Mouse (Mus musculus): ENCODE data around the gene Lim2. TPM values are rescaled to one million over a fixed set of nuclear protein-coding genes. Genes with fewer than 3 reads are reported as not detected.

Gene Lim2
- total and polyA plus RNA-seq, 3 experiments = not detected

DNA sequence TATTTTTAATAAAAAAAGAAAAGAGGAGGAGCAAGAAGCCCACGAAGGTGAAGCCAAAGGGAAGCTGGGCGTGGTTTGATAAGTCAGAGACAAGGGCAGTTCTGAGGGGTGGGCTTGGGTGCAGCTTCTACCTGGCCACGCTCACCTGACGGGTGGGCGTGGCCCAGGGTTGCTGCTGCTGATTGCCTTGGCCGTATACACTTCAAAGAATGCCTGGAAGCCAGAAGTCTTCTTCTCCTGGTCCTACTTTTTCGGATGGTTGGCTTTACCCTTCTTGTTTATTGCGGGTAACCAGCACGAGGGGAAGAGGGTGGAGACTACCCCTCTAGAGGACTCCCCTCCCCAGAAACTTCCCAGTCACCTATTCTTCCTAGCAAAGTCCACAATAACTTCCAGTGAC lies 15.2 kb downstream of the Lim2 start:
- peak overlapping the region; percentile 67; the same call in 1 of the 2 replicates for H3K27ac ChIP-seq (ENCODE audit: control insufficient read depth, low read depth, low read length)
- H3K27me3 ChIP-seq (ENCODE audit: control insufficient read depth in 1 of 2, insufficient read depth in 2 of 2, low read length in 2 of 2) = no peaks in the 10 kb centered on the region
- H3K4me1 ChIP-seq (ENCODE audit: control insufficient read depth in 1 of 2, insufficient read depth in 2 of 2, low read length in 2 of 2) = peaks cover 2 to 36% of the 10 kb centered on the region in 2 experiments; a peak in 2 of 4 replicates
- H3K79me2 ChIP-seq (ENCODE audit: control insufficient read depth, insufficient read depth, low read length, poor library complexity) = peaks cover 24% of the 10 kb centered on the region
- no peaks in the 10 kb centered on the region for H3K9me3 ChIP-seq (replicated peaks; ENCODE audit: insufficient read depth, low read length)
- no peak for DNase-seq (ENCODE audit: low read depth, low spot score)
- peak overlapping the region; percentile 61 to 70 for H3K4me3 ChIP-seq (ENCODE audit: control insufficient read depth in 1 of 2, insufficient read depth in 1 of 2, low read depth in 2 of 2, low read length in 2 of 2)
- H3K9ac ChIP-seq (ENCODE audit: control insufficient read depth, low read depth, low read length, poor library complexity, severe bottlenecking) = peak overlapping the region; percentile 82
- TF ChIP-seq BHLHE40 (IDR thresholded peaks at IDR 0.05; ENCODE audit: borderline replicate concordance, low read depth, low read length) (no peak), MAZ (IDR thresholded peaks at IDR 0.05; ENCODE audit: low read depth, low read length) (no peak), UBTF (IDR thresholded peaks at IDR 0.05; ENCODE audit: borderline replicate concordance, insufficient read depth, low read depth, low read length) (no peak), TCF12 (IDR thresholded peaks at IDR 0.05; ENCODE audit: low read depth, low read length) (no peak), KAT2A (conservative IDR thresholded peaks at IDR 0.05; ENCODE audit: low read depth, low read length) (no peak), ZNF384 (IDR thresholded peaks at IDR 0.05; ENCODE audit: low read depth, low read length) (no peak), CHD1 (IDR thresholded peaks at IDR 0.05; ENCODE audit: low read depth, low read length) (no peak), SIN3A (IDR thresholded peaks at IDR 0.05; ENCODE audit: low read length) (no peak), MAFK (IDR thresholded peaks at IDR 0.05; ENCODE audit: borderline replicate concordance, low read depth, low read length) (no peak), NRF1 (IDR thresholded peaks at IDR 0.05; ENCODE audit: insufficient read depth, low read depth, low read length, poor library complexity, severe bottlenecking) (no peak), MEF2A (IDR thresholded peaks at IDR 0.05; ENCODE audit: extremely low read depth, insufficient replicate concordance, low read depth, low read length, poor library complexity, severe bottlenecking) (no peak), MYC (IDR thresholded peaks at IDR 0.05; ENCODE audit: low read depth, low read length) (no peak), RAD21 (IDR thresholded peaks at IDR 0.05; ENCODE audit: low read depth, low read length) (no peak), ZMIZ1 (IDR thresholded peaks at IDR 0.05; ENCODE audit: low read depth, low read length) (no peak), HCFC1 (IDR thresholded peaks at IDR 0.05; ENCODE audit: low read depth, low read length) (no peak), ZKSCAN1 (IDR thresholded peaks at IDR 0.05; ENCODE audit: low read depth, low read length) (no peak), USF2 (IDR thresholded peaks at IDR 0.05; ENCODE audit: borderline replicate concordance in 1 of 2, insufficient read depth in 1 of 2, low read depth in 1 of 2, low read length in 2 of 2) (no peak), MXI1 (IDR thresholded peaks at IDR 0.05; ENCODE audit: low read depth, low read length) (no peak), GABPA (IDR thresholded peaks at IDR 0.05; ENCODE audit: low read depth, low read length) (no peak)
- H3K36me3 ChIP-seq (ENCODE audit: control insufficient read depth in 1 of 2, insufficient read depth in 2 of 2, low read length in 2 of 2) = peaks cover 0 to 15% of the 10 kb centered on the region in 2 experiments; a peak in 2 of 4 replicates

Data from MEL (cell line).